Mouse (Mus musculus) testis, adult 2 months (tissue): ENCODE data around the gene Ypel5.

Source experiments
- CTCF ChIP-seq: fragments of 200-500 bp; IDR thresholded peaks from 2 replicates; pipeline ENCODE4 v1.5.1; 2012; ENCODE audit warnings: low read depth, mild to moderate bottlenecking, inconsistent platforms, low read length, moderate library complexity; ENCODE audit not compliant: control insufficient read depth, insufficient read depth, insufficient replicate concordance
- POLR2A ChIP-seq: fragments of 200-500 bp; IDR thresholded peaks from 2 replicates; pipeline ENCODE4 v1.6.1; 2012; ENCODE audit warnings: low read depth, mild to moderate bottlenecking, inconsistent platforms, low read length, moderate library complexity; ENCODE audit not compliant: control insufficient read depth

DNA sequence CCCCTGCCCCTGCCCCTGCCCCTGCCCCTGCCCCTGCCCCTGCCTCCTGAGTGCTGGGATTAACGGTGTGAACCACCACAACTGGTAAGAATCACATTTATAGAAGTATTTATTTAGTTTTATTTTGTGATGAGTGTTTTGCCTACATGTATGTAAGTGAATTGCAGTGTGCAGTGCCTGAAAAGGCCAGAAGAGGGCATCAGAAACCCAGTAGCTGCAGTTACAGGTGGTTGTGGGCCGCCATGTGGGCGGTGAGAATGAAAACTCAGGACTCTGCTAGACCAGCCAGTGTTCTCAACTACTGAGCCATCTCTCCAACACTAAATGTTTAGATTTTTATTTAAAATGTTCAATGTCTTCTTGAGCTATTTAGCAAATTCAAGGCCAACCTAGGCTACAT is 39.7 kb upstream of the Ypel5 start:
- TF ChIP-seq CTCF (peak; percentile 34; the same call in 1 of the 2 replicates), POLR2A (no peak)
